26 mouse cellular contexts compared by ENCODE assay signal in the genomic region with DNA sequence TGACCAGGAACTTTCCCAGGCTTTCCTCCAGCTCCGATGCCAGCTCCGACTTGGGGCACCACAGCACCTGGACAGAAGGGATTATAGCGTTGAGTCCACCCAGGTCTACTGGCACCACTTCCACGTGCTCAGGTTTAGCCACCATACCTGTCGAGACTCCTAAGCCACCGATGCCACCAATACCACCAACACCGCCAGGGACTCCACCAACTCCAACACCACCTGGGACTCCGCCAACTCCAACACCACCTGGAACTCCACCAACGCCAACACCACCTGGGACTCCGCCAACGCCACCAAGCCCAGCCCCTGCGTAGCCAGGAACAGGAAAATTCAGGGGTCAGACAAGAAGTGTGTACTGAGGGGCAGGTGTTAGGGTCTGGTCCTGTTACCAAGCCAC. TPM values are rescaled to one million over a fixed set of nuclear protein-coding genes. Genes with fewer than 3 reads are reported as not detected.
"Had no signal": no experiment of that assay in that cellular context is flagged by ENCODE, and none has a peak within 500 bp of the region (broad histone marks: within the 10 kb centered on the region; RNA-seq: fewer than 3 reads in every experiment).

No protein-coding gene starts in this region.

- H3K27me3 ChIP-seq: heart, embryonic 12.5 days; hindbrain, embryonic 12.5 days; intestine, embryonic 15.5 days; kidney, embryonic 15.5 days; limb, embryonic 13.5 days; limb, embryonic 15.5 days; liver, embryonic 12.5 days had no signal

- H3K27ac ChIP-seq: heart, adult 2 months; hindbrain, embryonic 10.5 days; hindbrain, embryonic 12.5 days; hindbrain, embryonic 14.5 days; intestine, embryonic 15.5 days; kidney, embryonic 15.5 days; kidney, postnatal 0 days; layer of hippocampus, adult 2 months; left cerebral cortex, adult 2 months; limb, embryonic 15.5 days; liver, embryonic 12.5 days; liver, embryonic 14.5 days had no signal

- H3K9me3 ChIP-seq: heart, embryonic 12.5 days; hindbrain, embryonic 10.5 days; hindbrain, embryonic 12.5 days; intestine, embryonic 15.5 days; kidney, embryonic 15.5 days; limb, embryonic 13.5 days; limb, embryonic 15.5 days; liver, embryonic 12.5 days had no signal

- H3K9ac ChIP-seq: heart, embryonic 12.5 days; hindbrain, embryonic 12.5 days; hindbrain, embryonic 14.5 days; intestine, embryonic 15.5 days; kidney, embryonic 15.5 days; limb, embryonic 13.5 days; liver, embryonic 12.5 days; liver, embryonic 14.5 days had no signal

- ATAC-seq: hindbrain, embryonic 16.5 days; inflammation-experienced regulatory T-cells, adult 6 months; intestine, embryonic 15.5 days; intestine, postnatal 0 days; liver, embryonic 12.5 days had no signal

- H3K4me1 ChIP-seq: heart, embryonic 12.5 days; hindbrain, embryonic 12.5 days; intestine, embryonic 15.5 days; kidney, embryonic 15.5 days; liver, embryonic 12.5 days had no signal

- H3K36me3 ChIP-seq: hindbrain, embryonic 10.5 days; hindbrain, embryonic 12.5 days; intestine, embryonic 15.5 days; kidney, embryonic 15.5 days; liver, embryonic 12.5 days had no signal

- DNase-seq: gastrocnemius, postnatal 25 days; heart, adult 2 months; heart, postnatal 10 days; heart, postnatal 4 days; kidney, adult 18-20 months; kidney, adult 8-10 months; kidney, postnatal 25 days; kidney, postnatal 4 days; left cerebral cortex, postnatal 4 days had no signal

- H3K4me3 ChIP-seq: heart, adult 2 months; heart, embryonic 12.5 days; hindbrain, embryonic 10.5 days; hindbrain, embryonic 12.5 days; intestine, embryonic 15.5 days; kidney, embryonic 15.5 days; layer of hippocampus, adult 2 months; left cerebral cortex, adult 2 months; limb, embryonic 13.5 days; limb, embryonic 15.5 days; liver, embryonic 12.5 days had no signal

- H3K4me2 ChIP-seq: heart, embryonic 12.5 days; hindbrain, embryonic 12.5 days; hindbrain, embryonic 14.5 days; intestine, embryonic 15.5 days; kidney, embryonic 15.5 days; limb, embryonic 15.5 days; liver, embryonic 12.5 days had no signal

RNA-seq across cellular contexts. Expression of a gene that starts 18.0 kb away (rescaled TPM):
- total RNA-seq: granulocyte monocyte progenitor cell, adult 5-6 weeks had no signal
